Mouse (Mus musculus): Measurements from ENCODE around the gene Pidd1.

The Pidd1 gene

DNA sequence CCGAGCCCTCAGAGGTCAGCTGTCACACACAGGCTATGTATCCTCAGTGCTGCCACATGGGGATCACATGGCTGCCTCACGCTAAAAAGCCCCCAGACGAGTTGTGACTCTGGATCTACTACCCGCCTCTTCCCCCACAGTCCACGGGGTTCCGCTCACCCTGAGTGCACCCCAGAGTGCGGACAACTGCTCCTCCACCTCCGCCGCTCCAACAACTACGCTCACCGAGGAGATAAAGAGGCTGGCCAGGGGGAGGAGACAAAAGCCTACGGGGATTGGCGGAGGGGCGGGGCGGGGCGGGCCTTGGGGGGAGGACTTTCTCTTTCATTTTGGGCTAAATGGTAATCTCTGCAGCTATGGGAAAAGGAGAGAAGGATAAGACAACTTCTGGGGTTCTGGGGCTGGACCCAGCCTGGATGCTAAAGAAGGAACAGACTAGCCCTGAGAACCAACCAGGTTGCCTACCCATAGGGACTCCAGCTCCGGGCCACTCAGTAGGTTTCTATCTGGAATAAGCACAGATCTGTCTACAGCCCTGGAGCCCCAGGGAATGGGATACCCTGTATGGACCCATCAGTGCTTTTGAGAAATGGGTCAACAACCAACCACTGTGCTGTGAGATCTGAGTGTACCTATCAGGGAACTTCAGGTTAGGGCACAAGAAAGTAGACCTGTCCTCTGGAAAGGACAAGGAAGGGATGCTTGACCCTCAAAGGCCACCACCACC is 8.5 kb downstream of the Pidd1 start:
- DNase-seq: peak; percentile 70

DNA sequence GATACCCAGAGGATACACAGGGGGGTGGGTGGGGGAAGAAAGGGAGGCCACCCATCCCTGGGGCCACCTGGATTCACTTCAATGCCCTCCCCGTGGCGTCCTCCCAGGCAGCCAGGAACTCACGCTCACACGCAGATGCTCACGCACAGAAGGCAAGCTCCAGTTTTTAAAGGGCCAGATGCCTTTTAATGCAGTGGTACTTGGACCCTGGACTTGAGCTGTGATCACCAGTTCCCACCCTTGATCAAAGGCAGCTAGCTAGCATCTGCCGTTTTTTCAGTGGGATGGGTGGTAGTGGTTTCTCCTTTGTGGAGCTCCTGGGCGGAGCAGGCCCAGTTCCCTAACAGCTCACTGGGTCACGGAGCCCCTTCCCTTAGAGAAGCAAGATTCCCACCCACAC is 9.4 kb downstream of the Pidd1 start:
- DNase-seq: peak; percentile 58

DNA sequence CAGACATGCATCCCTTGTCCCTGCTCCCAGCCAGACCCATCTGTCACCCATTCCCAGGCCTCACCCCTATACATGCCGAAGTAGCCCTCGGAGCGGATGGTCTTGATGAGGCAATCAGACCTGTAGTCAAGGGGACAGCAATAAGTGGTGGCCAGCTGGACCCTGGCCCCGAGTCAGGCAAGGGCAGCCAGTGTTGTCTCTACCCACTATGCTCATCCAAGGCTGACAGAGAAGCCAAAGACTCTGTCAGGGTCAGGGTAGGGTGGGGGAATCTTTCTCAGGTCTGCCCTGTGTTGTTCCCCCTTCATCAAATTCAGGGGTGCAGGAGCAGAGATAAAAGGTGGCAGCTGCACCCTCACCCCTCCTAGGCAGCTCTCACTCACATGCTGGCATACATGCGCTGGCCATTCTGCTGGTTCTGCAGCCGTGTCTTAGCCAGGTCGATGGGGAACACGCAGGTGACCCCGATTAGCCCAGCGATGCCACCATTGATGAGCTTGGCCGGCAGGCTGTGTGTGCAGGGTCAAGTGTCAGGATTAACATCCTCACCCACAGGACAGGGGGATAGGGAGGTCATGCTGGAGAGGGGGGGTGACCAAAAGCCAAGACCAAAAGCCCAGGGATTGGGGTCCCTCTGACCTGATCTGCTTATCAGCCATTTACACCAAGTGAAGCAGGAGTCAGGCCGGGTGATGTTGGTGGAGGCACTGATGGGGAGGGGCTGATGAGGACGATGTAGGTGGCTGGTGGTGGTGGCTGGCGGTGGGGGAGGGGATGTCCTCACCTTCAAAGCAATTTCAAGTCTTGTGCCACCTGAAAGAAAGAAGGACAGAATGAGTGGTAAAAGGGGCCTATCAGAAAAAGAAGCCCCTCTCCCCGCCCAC is 10.1 kb downstream of the Pidd1 start:
- DNase-seq: no peak

DNA sequence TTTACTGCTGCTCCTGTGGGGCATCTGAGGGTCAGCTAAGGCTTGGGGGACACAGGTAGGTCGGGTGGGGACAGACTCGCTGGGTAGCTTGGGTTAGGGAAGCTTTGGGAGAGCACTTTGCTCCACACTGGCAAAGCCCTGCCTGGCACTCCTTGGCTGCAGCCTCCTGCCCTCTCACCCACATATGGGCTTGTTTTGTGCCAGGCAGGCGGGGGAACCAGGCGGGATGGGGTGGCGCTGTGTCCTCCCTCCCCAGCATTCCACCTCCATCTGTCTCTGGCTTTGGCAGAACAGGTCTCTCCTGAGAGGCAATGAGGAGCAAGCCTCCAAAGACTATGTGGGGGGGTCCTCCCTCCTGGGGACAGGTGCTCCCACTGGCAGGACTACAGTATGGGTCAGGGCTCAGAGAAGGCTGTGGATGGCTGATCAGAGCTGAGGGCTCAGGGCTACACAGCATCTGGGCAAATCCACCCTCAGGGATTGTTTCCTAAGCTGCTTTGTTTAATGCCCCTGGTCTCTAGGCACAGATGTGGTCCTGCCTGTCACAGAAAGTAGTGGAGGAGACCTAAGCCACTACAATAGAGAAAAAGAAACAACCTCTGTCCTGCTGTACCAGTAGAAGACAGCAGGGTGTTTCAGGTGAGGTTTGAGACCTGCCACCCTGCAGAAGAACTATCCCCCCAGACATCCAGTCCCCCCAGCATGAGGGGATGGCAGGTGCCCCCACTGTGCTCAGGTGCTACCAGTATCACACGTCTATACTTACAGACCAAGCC is 10.9 kb downstream of the Pidd1 start:
- peak; percentile 57 for DNase-seq

DNA sequence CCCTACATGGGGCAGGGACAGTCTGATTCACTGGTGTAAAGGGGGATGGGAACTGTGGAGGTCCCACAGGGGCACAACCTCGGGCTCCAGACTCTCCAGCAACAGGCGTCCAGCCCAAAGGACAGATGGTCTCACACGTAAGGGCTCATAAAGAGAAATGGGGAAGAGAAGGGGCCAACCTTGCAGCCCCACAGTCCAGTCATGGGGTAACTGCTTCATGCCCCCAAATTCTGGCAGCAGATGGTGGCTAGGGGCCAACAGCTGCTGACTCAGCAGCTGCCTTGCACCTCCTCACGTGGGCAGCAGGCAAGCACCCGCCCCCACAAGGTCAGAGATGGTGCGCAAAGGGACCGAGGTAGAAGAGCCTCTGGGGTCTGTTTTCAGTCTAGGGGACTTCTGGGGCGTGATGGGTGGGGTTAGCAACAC is 11.6 kb downstream of the Pidd1 start:
- no peak for DNase-seq

DNA sequence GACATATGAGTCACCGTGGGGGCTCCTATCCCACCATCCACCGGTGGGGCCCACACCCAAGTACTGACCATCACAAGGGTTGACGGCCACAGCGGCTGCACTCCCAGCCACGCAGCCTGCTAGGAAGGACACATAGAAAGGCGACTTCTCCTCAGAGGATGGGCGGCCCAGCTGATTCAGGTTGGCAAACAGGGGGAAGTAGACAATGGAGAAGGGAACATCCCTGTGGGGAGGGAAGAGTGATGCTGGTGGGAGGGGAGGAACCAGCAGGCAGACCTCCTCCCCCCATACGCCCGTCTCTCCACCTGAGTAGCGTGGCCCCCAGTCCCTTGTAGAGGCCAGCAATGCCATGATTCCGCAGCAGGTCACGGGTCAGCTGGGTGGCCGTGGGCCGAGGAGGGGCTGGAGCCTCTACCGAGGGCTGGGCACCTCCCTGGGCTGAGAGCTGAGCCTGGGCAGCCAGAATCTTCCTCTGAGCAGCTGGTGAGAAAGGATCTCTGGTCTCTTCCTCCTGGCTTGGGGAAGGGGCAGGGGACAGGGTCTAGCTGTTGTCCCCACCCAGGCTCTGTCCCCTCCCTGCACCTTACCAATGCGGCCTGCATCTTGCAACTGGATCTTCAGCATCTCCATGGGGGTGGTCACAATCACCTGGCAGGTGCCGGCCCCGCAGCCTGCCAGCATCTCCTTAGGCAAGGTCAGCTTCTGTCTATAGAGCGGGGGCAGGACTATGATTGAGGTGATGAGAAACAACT is 12.2 kb downstream of the Pidd1 start:
- DNase-seq: no peak

DNA sequence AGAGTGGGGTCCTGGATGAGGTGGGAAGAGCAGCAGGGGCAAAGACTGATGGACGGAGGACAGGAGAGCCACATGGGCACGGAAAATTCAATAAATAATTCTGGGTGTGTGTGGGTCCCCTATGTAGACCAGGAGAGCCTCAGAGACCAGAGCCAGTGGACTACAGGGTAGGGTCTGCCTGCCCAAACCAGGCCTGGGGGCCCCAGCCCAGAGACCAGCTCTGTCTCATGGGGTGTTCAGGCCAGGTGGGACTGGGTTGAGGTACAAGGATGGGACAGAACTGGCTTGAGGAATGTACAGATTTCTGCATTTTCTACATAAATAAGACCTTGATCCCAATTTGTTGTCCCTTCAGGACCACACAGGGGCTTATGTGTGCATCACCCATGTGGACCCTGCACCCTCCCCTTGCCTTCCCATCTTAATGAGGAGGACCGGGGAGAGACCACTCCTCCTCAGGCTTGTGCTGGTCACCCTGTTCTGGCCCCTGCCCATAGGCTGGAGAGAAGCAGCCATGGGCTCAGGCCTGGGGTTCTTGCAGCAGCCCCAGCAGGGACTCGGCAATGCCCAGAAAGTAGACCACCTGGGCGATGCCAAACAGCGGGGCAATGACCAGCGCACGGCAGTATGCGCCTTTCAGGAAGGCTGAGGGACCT is 13.1 kb downstream of the Pidd1 start:
- DNase-seq: no peak

DNA sequence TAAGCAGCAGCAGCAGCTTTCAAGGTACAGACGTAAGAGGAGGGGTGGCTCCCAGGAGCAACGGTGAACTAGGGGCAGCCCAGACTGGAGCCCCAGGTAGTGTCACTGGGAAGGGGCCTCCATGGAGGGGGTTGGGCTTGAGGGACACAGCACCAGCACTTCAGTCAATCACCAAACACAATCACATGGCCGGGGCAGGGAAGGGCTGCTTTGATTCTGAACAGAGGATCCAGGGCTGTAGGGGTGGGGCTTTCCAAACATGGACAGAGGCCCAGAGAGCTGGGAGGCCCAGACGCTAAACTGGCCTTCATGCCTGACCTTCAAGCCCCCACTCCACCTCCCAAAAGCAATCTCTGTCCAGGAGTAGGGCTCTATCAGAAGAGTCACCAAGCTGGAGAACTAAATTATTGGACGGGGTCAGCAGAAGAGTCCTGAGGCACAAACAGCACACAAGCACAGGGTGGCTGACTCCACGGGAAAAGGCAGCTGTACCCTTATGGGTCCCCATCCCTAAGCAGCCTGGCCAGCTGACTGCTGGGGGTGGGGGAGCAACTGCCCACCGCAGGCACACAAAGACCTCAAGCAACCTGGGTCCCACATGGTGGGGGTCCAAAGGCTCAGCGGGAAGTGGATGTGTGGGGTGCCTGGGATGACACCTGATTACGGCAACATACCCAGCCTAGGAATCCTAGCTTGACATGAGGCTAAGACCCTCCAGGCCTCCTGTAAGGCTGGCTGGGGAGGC is 13.8 kb downstream of the Pidd1 start:
- no peak for DNase-seq

DNA sequence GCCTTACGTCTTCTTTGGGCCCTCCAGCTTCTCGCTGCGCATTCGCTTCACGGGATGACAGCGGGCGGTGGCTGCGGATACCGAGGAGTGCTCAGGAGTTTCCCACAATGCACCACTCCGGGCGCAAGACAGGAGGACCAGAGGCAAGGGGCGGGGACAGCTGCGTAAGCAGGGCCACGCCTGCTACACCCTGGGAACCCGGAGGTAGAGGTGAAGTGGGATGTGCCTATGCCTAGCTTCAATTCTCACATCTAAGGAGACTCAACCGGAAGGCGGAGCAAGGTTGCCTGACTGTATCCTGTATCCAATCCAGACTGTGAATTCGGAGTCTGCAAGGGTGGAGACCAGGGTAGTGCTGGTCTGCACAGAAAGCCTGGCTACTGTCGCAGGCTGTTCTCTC is 14.5 kb downstream of the Pidd1 start, which contains the start of gene Cend1:
Cend1 (minus strand) TSS at position 182 of the 400 bp plus-strand sequence.
- peak; percentile 62 for DNase-seq

DNA sequence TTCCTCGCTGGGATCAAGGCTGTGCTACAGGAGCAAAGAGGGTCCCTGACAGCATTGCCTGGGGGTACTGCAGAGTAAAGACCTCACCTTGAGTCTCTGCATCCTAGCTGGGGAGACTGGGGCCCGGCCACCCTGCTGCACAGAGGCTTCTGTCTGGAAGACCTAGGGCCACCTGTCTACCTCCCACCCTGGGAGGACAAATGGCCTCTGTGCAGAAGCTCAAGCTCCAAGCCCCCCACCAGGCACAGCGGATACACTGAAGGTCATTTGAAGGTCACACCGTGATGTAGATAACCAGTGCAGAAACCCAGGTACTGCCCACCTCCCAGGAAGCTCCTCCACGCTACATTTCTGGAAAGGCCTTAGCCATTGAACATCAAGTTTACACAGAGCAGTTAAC is 15.1 kb downstream of the Pidd1 start:
- no peak for DNase-seq

DNA sequence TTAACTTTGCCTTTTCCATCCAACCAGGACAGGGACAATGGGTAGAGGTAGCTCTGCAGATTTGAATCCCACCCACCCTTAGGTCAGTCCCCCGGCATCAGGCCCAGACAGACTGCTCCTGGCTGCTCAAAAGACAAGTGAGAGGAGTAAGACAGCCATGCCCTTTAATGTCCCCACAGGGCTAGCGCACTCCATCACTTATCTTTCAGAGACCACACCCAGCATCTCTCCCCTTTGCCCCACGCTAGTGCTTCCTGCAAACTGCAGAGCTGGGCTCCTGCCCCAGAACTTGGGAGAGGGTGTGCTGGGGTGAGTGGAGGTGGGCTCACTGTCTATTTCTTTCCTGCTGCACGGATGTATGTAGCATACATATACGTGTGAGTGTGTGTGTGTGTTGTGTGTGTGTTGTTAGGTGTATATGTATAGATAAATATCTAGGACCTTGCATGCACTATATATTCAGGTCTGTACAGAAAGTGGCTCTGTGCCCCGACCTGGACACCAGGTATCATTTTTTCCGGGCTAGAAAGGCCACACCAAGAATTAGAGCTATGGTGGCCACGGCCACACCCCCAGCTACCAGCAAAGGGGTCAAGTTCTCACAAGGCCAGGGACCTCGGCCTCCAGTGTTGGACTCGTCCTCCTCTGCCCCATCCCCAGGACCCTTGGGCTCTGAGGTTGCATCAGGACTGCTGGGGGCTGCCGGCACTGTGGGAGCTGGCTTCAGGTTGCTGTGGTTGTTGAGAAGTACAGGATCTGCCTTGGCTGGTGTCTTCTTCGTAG is 16.7 kb downstream of the Pidd1 start:
- no peak for DNase-seq

DNA sequence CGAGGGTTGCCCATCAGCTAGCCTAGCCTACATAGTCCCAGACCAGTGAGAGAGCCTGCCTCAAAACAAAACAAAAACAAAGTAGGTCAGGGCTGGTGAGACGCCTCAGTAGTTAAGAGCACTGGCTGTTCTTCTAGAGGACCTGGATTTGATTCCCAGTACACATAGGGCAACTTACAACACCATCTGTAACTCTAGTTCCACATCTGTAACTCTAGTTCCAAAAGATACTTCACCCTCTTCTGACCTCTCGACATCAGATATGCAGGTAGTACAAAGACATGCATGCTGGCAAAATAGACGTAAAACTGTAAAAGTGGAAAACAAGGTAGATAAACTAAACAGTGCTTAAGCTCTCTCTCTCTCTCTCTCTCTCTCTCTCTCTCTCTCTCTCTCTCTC is 20.0 kb downstream of the Pidd1 start:
- DNase-seq: no peak

DNA sequence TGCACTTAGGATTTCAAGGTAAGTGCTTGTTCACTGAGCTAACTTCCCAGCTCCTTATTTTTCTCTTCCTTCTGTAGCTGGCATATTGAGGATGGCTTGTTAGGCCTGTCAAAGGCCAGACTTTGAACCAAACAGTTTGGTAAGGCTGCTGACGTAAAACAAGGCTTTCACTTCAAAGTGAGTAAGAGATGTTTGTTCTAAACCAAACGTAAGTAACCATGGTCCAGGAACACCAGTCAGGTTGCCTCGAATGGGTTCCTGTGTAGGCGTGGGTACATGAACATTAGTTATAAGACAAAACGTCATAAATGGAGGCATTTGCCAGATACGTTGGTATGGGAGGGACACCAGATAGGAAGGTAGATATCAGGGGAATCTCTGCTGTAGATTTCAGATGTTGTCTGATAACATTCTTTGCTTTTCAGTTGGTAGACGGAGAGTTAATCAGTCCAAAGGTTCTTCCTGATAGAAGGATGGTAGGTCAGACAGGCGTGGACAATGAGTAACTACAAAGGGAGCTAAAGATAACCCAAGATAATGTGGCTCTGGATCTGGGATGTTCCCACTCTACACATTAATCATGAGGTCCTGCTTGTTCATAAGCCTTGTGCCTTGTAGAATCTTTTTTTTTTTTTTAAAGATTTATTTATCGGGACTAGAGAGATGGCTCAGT is 23.7 kb downstream of the Pidd1 start:
- no peak for DNase-seq

DNA sequence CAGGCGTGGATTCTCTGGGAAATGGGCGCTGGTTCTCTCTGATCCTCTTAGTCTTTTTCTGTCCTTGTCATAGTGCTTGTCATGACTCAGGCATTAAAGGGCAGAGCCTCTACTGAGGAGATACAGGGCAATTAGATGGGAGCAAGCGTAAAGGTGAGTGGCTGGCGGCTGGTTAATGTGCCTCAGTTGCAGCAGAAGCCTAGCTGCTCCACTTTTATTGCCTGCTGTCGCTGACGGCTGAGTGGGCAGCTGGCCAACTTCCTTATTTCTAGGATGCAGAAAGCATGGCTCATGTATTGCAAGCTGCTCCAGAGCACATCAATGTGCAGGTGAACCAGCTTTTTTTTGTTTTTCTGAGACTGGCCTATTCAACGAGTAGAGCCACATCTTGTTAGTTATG is 24.9 kb downstream of the Pidd1 start:
- DNase-seq: peak; percentile 79

DNA sequence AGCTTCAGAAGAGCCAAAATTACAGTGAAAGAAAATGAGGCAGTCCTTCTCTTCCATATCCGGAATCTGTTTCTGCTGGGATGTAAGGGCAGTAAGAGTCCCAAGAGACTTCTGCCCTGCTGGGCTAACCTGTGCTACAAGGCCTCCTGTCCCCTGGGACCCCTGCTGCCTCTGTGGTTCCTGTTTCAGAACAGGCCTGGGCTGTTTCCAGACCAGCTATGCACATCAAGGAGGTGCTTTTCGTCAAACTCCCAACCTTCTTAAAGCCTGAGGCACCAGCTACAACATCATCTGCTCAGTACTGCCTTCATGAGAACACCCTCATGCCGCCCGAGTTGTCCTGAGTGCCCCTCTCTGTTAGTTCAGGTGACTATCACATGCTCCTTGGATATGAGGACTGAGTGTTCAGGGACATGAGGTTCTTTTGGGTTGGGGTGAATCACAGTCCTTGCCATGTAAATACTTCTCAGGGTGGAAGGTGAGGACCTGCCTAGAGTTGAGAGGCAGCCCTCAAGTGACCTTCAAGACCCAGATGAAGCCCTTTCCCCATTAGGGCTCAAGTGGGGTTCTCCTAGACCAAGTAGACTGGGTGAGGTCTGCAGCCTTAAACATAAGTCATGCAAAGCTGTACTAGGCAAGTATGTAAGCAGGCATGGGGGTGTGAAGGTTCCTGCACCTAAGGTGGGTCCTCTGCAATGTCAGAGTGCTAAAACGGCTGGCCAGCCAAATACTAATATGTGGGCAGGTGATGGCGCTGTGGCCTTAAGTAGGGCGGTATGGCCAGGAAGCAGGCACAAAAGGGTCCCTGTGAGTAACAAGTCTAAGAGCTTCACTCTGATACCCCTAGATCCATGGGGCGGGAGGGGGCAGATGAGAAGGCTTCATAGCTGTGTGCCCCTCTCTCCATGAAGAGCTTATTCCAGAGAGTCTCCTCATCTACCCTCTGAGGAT is 25.8 kb downstream of the Pidd1 start:
- DNase-seq: no peak

DNA sequence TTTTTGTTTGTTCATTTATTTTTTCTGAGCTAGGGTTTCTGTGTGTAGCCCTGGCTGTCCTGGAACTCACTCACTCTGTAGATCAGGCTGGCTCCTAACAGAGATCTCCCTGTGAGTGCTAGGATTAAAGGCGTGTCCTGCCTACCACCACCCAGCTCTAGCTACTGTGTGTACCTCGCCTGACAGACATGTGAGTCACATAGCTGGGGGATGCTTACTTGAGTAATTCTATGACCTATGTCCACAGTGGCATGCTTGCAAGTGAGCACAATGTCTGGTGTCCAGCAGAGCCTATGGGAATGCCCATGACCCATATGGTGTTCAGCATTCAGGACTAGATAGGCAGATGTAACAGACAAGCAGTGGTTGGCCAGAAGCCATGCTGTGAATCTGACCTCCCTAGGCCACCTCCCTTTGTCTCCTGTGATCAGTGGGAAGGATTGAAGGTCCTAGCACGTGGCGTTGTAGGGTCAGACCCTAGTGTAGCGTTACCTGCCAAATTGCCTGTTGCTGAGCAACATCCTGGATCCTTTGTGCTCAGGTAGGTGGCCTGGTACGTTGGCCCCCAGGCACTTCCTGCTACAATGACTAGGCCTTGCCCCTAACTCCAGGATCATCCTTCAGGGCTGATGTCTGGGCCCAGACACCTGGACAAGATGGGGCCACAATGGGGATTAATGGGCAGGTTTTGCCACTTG is 27.5 kb downstream of the Pidd1 start:
- no peak for DNase-seq

DNA sequence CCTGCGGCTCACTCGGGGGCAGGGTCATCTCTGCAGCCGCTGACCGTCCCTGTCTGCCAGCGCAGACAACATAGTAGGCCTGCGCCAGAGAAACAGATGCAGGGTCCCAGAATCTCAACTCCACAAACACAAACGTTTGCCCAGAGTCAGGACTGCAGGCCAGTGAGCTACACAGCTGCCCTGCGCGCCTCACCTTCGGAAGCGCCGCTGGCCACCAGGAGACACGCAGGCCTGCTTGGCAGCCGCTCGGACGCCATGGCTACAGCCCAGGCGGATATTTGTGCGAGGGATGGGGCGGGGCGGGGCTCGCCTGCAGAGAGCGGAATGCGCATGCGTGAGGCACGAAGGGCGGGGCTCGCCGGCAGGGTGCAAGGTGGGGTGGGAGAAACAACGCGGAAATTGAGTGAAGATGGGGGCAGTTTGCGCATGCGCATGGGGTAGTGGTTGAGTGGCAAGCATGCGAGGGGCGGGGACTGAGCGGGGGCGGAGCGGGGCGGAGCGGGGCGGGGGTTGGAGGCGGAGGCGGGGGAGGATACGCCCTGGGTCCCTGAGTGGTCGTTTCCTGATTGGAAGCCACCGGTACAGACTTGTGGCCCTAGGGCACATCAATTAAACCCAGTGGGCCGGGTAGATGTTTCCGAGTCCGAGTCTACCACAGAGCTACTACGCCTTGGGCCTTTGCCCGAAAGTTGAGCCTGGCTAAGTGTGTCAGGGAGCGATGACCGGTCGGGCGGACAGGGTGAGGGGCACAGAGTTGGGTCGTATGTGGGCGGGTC is 29.8 kb downstream of the Pidd1 start, which contains the start of gene Gatd1:
Gatd1 (minus strand) TSS at position 328 of the 776 bp plus-strand sequence.
- DNase-seq: peak; percentile 100

Data from kidney, postnatal 10 days (tissue).